Mouse (Mus musculus): ENCODE data around the gene S1pr5.

DNA sequence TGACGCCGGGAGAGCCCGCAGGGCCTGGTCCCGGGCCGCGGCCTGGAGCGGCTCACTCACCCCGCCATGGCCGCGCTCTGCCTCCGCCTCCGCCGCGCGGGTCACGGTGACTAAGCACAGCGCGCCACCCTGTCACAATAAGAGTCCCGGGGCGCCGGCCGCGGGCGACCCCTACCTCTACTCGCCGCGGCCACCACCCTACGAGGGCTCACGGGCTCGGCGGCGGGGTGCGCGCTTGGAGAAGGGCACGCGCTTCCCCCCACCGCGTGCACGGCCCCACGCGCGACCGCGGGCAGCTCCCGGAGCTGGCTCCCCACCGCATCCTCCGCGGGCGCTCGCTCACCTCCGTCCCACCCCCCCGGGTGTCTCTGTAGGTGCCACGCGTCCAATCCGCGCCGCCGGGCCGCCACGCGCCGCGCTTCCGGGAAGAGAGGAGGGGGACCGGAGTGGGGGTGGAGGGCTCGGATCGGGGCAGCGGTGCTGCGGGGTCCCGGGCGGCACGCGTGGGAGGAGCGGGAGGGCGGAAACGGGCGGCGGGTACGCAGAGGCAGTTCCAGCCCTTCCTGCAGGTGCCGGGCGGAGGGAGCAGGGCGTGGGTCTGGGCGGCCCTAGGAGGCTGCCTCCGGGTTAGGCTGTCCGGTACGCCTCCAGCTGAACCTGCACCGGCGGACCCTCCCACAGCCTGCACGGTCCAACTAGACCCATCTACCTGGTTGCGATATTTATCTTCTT is 9.3 kb downstream of the S1pr5 start, which contains the start of gene Keap1:
- TF ChIP-seq CTCF (IDR thresholded peaks at IDR 0.05 in 2 of 3, conservative IDR thresholded peaks at IDR 0.05 in 1 of 3; ENCODE audit: control insufficient read depth in 1 of 3, insufficient read depth in 1 of 3, low read depth in 2 of 3, low read length in 3 of 3, poor library complexity in 1 of 3, severe bottlenecking in 1 of 3): peak in 1 of 3 experiments; percentile 10; a peak in 1 of 6 replicates
- TF ChIP-seq POLR2AphosphoS2 (IDR thresholded peaks at IDR 0.05; ENCODE audit: low read length): peak; percentile 72
- TF ChIP-seq ZNF384 (IDR thresholded peaks at IDR 0.05; ENCODE audit: low read depth, low read length): no peak
- no peak; the same call in 1 of the 2 replicates for TF ChIP-seq USF1 (IDR thresholded peaks at IDR 0.05; ENCODE audit: low read depth, low read length)
- peak; percentile 86 for TF ChIP-seq MAFK (IDR thresholded peaks at IDR 0.05; ENCODE audit: borderline replicate concordance, low read depth, low read length)
- no peak for TF ChIP-seq RAD21 (IDR thresholded peaks at IDR 0.05; ENCODE audit: low read depth, low read length)

Data from MEL (cell line).